Mouse (Mus musculus): Measurements from ENCODE around the gene Mchr1.

- TF ChIP-seq CTCF (IDR thresholded peaks at IDR 0.05; ENCODE audit: low read depth, low read length) (no peak), POLR2A (IDR thresholded peaks at IDR 0.05; ENCODE audit: borderline replicate concordance, low read depth, low read length) (no peak)
Measured at GRCm38 (mm10) chr15:81252626-81253174, 17.4 kb downstream of the Mchr1 start.

Data from bone marrow macrophage, adult 2 months (primary cell).